Mouse (Mus musculus): ENCODE data around the gene Ruvbl1. TPM values are rescaled to one million over a fixed set of nuclear protein-coding genes. Genes with fewer than 3 reads are reported as not detected.

The Ruvbl1 gene
- polyA plus RNA-seq, 1 experiment, result 28.3 TPM

DNA sequence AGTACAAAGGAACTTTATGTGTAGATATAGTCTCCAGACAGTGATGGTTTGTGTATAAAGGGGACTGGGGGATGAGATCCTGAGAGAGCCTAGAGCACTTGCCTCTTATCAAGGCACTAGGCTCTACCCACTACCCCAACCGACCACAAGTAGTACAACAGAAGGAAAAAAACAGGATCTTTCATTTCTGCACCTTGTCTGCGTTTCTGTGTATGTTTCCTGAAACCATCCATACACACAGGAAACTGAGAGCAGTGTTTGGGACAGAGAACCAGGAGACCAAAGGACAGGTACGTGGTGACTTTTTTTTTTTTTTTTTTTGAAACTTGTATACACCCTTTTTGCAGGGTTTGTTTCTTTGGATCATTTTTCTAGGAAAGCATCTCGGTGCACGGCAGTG lies 19.5 kb upstream of the Ruvbl1 start:
- H3K4me3 ChIP-seq (replicated peaks; ENCODE audit: control insufficient read depth, low read depth, low read length), result peak overlapping the region; percentile 99
- under 1% methylated on average over 5 of the region's 5 CpGs for WGBS
- H3K27ac ChIP-seq (ENCODE audit: control insufficient read depth, insufficient read depth, low read depth, low read length, poor library complexity), result no peak overlapping the region
- no peak for TF ChIP-seq POLR2A (IDR thresholded peaks at IDR 0.05; ENCODE audit: borderline replicate concordance, control insufficient read depth, low read depth, low read length)
- TF ChIP-seq CTCF (IDR thresholded peaks at IDR 0.05; ENCODE audit: control insufficient read depth, insufficient read depth, low read length), result no peak
- no peaks in the 10 kb centered on the region for H3K4me1 ChIP-seq (ENCODE audit: control insufficient read depth, insufficient read depth, low read length)

DNA sequence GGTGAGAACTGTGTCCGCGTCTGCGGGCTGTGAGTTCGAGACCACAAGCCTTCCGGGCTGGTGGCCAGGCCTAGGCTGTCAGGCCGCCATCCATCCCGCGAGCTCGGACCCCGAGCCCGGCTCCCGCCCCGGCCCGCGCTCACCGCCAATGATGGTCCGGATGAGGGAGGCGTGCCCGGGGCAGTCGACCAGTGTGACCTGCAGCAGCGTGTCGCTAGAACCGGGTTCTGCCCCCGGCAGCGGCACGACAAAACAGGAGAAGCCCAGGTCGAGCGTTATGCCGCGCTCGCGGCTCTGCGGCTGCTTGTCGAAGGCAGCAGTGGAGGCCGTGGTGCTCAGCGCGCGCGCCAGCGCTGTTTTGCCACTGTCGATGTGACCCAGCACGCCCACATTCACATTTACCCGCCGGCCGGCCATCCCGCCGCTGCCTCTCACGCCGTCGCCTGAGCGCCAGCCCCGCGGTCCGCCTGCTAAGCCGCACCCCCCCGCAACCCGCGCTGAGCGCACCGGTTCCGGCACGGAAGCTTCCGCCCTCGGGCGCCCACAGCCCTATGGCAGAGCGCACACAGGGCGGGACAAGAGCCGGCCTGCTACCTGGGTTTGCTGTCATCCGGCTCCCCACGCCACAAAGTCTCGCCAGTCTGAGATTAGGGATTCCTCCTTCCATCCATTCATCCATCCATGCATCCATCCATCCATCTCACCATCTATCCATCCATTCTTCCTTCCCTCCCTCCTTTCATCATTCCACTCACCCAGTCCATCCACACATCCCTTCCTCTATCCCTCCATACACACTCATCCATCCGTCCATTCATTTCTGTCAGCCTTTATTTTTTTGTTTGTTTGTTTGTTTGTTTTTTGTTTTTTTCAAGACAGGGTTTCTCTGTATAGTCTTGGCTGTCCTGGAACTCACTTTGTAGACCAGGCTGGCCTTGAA lies 18.9 kb upstream of the Ruvbl1 start, which contains the start of gene Eefsec:
Gene Eefsec, minus strand, starts transcription at position 477 of the 940 bp plus-strand sequence.
- Histone ChIP-seq H3K4me3 (replicated peaks; ENCODE audit: control insufficient read depth, low read depth, low read length) (peak within 1 kb of the TSS; percentile 99), H3K27ac (ENCODE audit: control insufficient read depth, insufficient read depth, low read depth, low read length, poor library complexity) (peak within 1 kb of the TSS; percentile 69), H3K4me1 (ENCODE audit: control insufficient read depth, insufficient read depth, low read length) (no peaks in the 10 kb centered on the region)
- no peak for TF ChIP-seq CTCF (IDR thresholded peaks at IDR 0.05; ENCODE audit: control insufficient read depth, insufficient read depth, low read length)
- peak; percentile 65; the same call in 1 of the 2 replicates for TF ChIP-seq POLR2A (IDR thresholded peaks at IDR 0.05; ENCODE audit: borderline replicate concordance, control insufficient read depth, low read depth, low read length)
- WGBS, result 1% methylated on average over 72 of the region's 72 CpGs

DNA sequence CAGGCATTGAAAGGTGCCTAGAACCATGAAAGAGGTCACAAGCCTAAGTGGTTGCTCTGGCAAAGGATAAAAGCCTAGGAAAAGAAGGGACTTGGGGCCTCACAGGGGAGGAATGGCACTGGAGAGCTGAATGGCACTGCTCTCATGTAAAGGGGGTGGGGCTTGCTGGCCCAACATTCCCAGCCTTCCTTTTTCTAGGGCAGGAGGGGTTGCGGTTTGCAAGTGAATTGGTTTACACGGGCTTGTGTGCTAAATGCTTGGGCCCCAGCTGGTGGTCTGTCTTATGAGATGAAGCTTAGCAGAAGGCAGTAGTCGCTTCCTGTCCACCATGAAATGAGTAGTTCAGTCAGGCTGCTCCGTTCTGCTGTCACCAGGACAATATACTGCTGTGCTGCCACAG lies 17.8 kb upstream of the Ruvbl1 start:
- 76% methylated on average over 4 of the region's 4 CpGs for WGBS
- TF ChIP-seq POLR2A (IDR thresholded peaks at IDR 0.05; ENCODE audit: borderline replicate concordance, control insufficient read depth, low read depth, low read length) (no peak), CTCF (IDR thresholded peaks at IDR 0.05; ENCODE audit: control insufficient read depth, insufficient read depth, low read length) (no peak)
- no peak overlapping the region for H3K27ac ChIP-seq (ENCODE audit: control insufficient read depth, insufficient read depth, low read depth, low read length, poor library complexity)

DNA sequence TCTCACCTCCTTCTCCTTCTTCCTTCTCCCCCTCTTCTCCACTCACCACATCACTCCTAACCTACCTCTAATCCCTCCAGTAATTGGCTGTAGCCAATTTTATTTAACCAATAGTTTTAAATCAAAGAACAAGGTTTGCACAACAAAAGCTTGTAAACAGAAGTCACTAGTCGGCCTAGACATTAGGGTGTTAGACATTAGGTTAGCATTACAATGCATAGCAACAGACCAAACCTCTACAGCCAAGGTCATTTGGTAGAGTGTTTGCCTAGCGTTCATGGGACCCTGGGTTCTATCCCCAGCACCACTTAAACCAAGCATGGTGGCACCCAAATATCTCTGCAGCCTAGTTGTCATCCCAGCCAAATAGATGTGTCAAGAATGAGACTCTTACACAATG lies 10.7 kb upstream of the Ruvbl1 start:
- Histone ChIP-seq H3K4me1 (ENCODE audit: control insufficient read depth, insufficient read depth, low read length) (no peaks in the 10 kb centered on the region), H3K4me3 (replicated peaks; ENCODE audit: control insufficient read depth, low read depth, low read length) (no peak overlapping the region), H3K27ac (ENCODE audit: control insufficient read depth, insufficient read depth, low read depth, low read length, poor library complexity) (no peak overlapping the region)
- WGBS, result 58% methylated on average over 2 of the region's 2 CpGs
- TF ChIP-seq POLR2A (IDR thresholded peaks at IDR 0.05; ENCODE audit: borderline replicate concordance, control insufficient read depth, low read depth, low read length) (no peak), CTCF (IDR thresholded peaks at IDR 0.05; ENCODE audit: control insufficient read depth, insufficient read depth, low read length) (no peak)

More for the DNA sequence above, 17.8 kb upstream of the Ruvbl1 start:
- H3K4me3 ChIP-seq (replicated peaks; ENCODE audit: control insufficient read depth, low read depth, low read length), result no peak overlapping the region
- H3K4me1 ChIP-seq (ENCODE audit: control insufficient read depth, insufficient read depth, low read length), result no peaks in the 10 kb centered on the region

DNA sequence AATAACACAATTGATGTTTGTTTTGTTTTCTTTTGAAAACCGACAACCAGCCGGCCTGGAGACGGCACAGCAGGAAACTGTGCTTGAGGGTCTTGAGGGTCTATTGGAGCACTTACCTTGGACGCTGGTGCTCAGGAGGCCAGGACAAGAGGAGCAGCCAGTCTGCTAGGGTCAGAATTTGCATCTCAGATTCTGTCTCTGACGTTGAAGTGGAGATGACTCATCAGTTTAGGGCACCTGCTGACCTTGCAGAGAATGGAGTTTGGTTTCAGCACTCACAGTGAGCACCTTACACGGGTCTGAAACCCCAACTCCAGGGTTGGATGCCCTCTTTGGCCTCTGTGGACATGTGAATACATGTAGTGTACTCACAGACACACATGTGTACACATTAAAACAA lies 4.7 kb downstream of the Ruvbl1 start:
- TF ChIP-seq CTCF (IDR thresholded peaks at IDR 0.05; ENCODE audit: control insufficient read depth, insufficient read depth, low read length) (no peak), POLR2A (IDR thresholded peaks at IDR 0.05; ENCODE audit: borderline replicate concordance, control insufficient read depth, low read depth, low read length) (no peak)
- Histone ChIP-seq H3K4me3 (replicated peaks; ENCODE audit: control insufficient read depth, low read depth, low read length) (no peak overlapping the region), H3K4me1 (ENCODE audit: control insufficient read depth, insufficient read depth, low read length) (no peaks in the 10 kb centered on the region; the same call in 1 of the 2 replicates), H3K27ac (ENCODE audit: control insufficient read depth, insufficient read depth, low read depth, low read length, poor library complexity) (no peak overlapping the region)
- 66% methylated on average over 6 of the region's 6 CpGs for WGBS

DNA sequence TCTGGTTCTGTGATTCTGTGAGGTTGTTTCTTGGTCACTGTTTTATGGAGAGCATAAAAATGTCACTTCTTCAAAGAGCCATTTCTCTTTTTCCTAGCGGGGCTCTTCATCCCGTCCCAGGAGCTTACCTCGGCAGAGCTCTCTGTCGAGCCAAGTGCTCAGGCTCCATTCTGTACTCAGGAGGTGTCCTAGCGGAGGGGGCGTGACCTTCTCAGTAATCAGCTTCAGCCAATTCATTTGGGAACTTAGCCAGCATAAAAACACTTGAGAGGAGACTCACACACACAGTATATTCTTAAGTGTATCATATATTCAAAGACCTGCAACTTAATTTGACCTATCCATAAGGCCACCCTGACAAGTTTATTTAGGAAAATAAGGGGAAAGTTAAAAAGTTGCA lies 15.2 kb downstream of the Ruvbl1 start:
- 75% methylated on average over 6 of the region's 6 CpGs for WGBS
- H3K4me3 ChIP-seq (replicated peaks; ENCODE audit: control insufficient read depth, low read depth, low read length), result no peak overlapping the region

DNA sequence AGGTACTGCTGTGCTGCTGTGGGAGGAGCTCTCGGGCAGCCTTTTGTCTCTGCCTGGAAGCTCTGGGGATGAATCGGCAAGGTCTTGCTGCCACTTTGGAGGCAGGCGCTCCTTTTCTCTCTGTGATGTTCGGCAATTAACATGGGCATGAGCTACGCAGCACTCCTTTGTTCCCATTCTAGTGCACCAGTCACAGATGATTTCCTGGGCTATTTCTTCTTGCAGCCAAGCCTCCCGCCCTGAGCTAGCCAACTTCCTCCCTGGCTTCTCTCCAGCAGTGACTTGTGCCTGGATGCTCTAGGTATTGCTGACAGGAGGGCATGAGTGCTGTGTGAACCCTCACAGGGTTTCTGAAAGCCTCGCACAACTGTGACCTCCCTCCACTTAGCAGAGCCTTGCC lies 17.9 kb downstream of the Ruvbl1 start:
- no peaks in the 10 kb centered on the region; the same call in 1 of the 2 replicates for H3K4me1 ChIP-seq (ENCODE audit: control insufficient read depth, insufficient read depth, low read length)
- TF ChIP-seq POLR2A (IDR thresholded peaks at IDR 0.05; ENCODE audit: borderline replicate concordance, control insufficient read depth, low read depth, low read length), result no peak
- TF ChIP-seq CTCF (IDR thresholded peaks at IDR 0.05; ENCODE audit: control insufficient read depth, insufficient read depth, low read length), result no peak
- H3K4me3 ChIP-seq (replicated peaks; ENCODE audit: control insufficient read depth, low read depth, low read length), result no peak overlapping the region
- H3K27ac ChIP-seq (ENCODE audit: control insufficient read depth, insufficient read depth, low read depth, low read length, poor library complexity), result no peak overlapping the region
- 43% methylated on average over 7 of the region's 7 CpGs for WGBS

More for the DNA sequence above, 15.2 kb downstream of the Ruvbl1 start:
- no peak for TF ChIP-seq CTCF (IDR thresholded peaks at IDR 0.05; ENCODE audit: control insufficient read depth, insufficient read depth, low read length)
- TF ChIP-seq POLR2A (IDR thresholded peaks at IDR 0.05; ENCODE audit: borderline replicate concordance, control insufficient read depth, low read depth, low read length), result no peak
- Histone ChIP-seq H3K27ac (ENCODE audit: control insufficient read depth, insufficient read depth, low read depth, low read length, poor library complexity) (no peak overlapping the region), H3K4me1 (ENCODE audit: control insufficient read depth, insufficient read depth, low read length) (no peaks in the 10 kb centered on the region; the same call in 1 of the 2 replicates)

DNA sequence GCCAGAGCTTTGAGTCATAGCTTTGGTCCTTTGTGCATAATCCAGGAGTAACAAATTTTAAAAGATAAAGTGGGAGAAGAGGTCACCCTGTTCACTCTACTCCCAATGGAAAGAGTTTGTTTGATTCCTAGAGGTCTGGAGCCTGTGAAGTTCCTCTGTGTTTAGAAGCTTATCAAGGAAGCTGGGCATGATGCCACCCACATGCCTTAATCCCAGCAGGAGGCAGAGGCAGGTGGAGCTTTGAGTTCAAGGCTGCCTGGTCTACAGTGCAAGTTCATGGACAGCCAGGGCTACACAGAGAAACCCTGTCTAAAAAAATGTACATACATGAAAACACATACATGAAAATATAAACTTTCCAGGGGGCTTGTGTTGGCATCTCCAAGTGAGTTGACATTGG lies 18.7 kb downstream of the Ruvbl1 start:
- H3K27ac ChIP-seq (ENCODE audit: control insufficient read depth, insufficient read depth, low read depth, low read length, poor library complexity), result no peak overlapping the region
- TF ChIP-seq POLR2A (IDR thresholded peaks at IDR 0.05; ENCODE audit: borderline replicate concordance, control insufficient read depth, low read depth, low read length), result no peak
- no peak for TF ChIP-seq CTCF (IDR thresholded peaks at IDR 0.05; ENCODE audit: control insufficient read depth, insufficient read depth, low read length)
- no peak overlapping the region for H3K4me3 ChIP-seq (replicated peaks; ENCODE audit: control insufficient read depth, low read depth, low read length)
- H3K4me1 ChIP-seq (ENCODE audit: control insufficient read depth, insufficient read depth, low read length), result no peaks in the 10 kb centered on the region; the same call in 1 of the 2 replicates
